8 mouse cellular contexts compared by ENCODE assay signal in genomic region chr2:12418121-12418520, GRCm38 (mm10). TPM values are rescaled to one million over a fixed set of nuclear protein-coding genes. Genes with fewer than 3 reads are reported as not detected.
DNase-seq lines count a peak whose midpoint lies in the region; ATAC-seq lines count a peak whose summit lies in the region.

No protein-coding gene starts in this region.

- H3K79me2 ChIP-seq in macrophage (ENCODE audit: inconsistent target) = peaks cover 60% of the 10 kb centered on the region

- no peak for ATAC-seq in hindbrain, embryonic 16.5 days
- 0 out of 2 replicates have a peak, but pooled peaks have one; percentile 49 for ATAC-seq in stomach, embryonic 15.5 days (ENCODE audit: insufficient read depth, low FRiP score, low read depth)
- ATAC-seq in monocyte, adult 5-6 weeks (replicated peaks; ENCODE audit: insufficient number of reproducible peaks, low FRiP score, low TSS enrichment, poor library complexity, severe bottlenecking) = no peak

- H3K36me3 ChIP-seq in hindbrain, embryonic 16.5 days (ENCODE audit: control insufficient read depth, insufficient read depth, low read length) = no peaks in the 10 kb centered on the region
- H3K36me3 ChIP-seq in macrophage (ENCODE audit: inconsistent target) = no peaks in the 10 kb centered on the region
- no peaks in the 10 kb centered on the region for H3K36me3 ChIP-seq in stomach, embryonic 15.5 days

- 54% methylated on average over 8 of the region's 8 CpGs for WGBS in hindbrain, embryonic 16.5 days
- 61% methylated on average over 6 of the region's 8 CpGs for WGBS in macrophage (ENCODE audit: missing documents)
- 29% methylated on average over 8 of the region's 8 CpGs for WGBS in stomach, embryonic 15.5 days

- H3K4me1 ChIP-seq in hindbrain, embryonic 16.5 days (ENCODE audit: control insufficient read depth, insufficient read depth, low read depth, low read length) = peaks cover 9% of the 10 kb centered on the region
- H3K4me1 ChIP-seq in stomach, embryonic 15.5 days = 0 out of 2 replicates have a peak, but pooled peaks cover 7% of the 10 kb centered on the region

- no peaks in the 10 kb centered on the region for H3K27me3 ChIP-seq in hindbrain, embryonic 16.5 days (replicated peaks; ENCODE audit: control insufficient read depth, insufficient read depth, low read length)
- H3K27me3 ChIP-seq in stomach, embryonic 15.5 days (replicated peaks) = no peaks in the 10 kb centered on the region

- H3K27ac ChIP-seq in hindbrain, embryonic 16.5 days (ENCODE audit: low read depth, low read length) = no peak overlapping the region
- peak overlapping the region; percentile 62 for H3K27ac ChIP-seq in macrophage
- H3K27ac ChIP-seq in stomach, embryonic 15.5 days = no peak overlapping the region

- H3K4me3 ChIP-seq in hindbrain, embryonic 16.5 days (ENCODE audit: low read length) = peak overlapping the region; percentile 85
- H3K4me3 ChIP-seq in macrophage (ENCODE audit: inconsistent target) = peak overlapping the region; percentile 95
- H3K4me3 ChIP-seq in stomach, embryonic 15.5 days (replicated peaks) = peak overlapping the region; percentile 93

- H3K9me3 ChIP-seq in hindbrain, embryonic 16.5 days (ENCODE audit: control insufficient read depth, low read length) = no peaks in the 10 kb centered on the region
- H3K9me3 ChIP-seq in stomach, embryonic 15.5 days = no peaks in the 10 kb centered on the region

- H3K4me2 ChIP-seq in hindbrain, embryonic 16.5 days (ENCODE audit: low read length) = peak overlapping the region; percentile 72
- H3K4me2 ChIP-seq in stomach, embryonic 15.5 days = peak overlapping the region; percentile 80

- DNase-seq in lung, adult 18-20 months = peak; percentile 11 to 18
- no peak for DNase-seq in lung, postnatal 14 days
- peak; percentile 50 for DNase-seq in c-Kit-positive CD71-positive TER-119-negative erythroid progenitor cells, embryonic 14.5 days (ENCODE audit: low read depth)
- DNase-seq in layer of hippocampus, postnatal 36 days = no peak

- peak overlapping the region; percentile 80 for H3K9ac ChIP-seq in hindbrain, embryonic 16.5 days (ENCODE audit: low read depth, low read length)
- H3K9ac ChIP-seq in stomach, embryonic 15.5 days = peak overlapping the region; percentile 71; the same call in 1 of the 2 replicates

RNA-seq across cellular contexts. Expression of gene Mindy3, which starts 1.1 kb away (rescaled TPM):
- 46.0 and 46.1 TPM in 2 replicates for polyA plus RNA-seq in hindbrain, embryonic 16.5 days (2015; fragmentation: Nextera tagmentation; extraction: Ambion mirVana)
- 100 to 1,000 TPM in 24 of 26 experiments, 10 to 100 TPM in 2; 93.4 to 180 (median 128) TPM for total RNA-seq in macrophage (2018; cell fraction: chromatin; rRNA removed)
- total RNA-seq in macrophage (2018; cell fraction: cytosol; rRNA removed) = 10 to 100 TPM; 32.4 to 42.9 (median 36.7) TPM
- 100 to 1,000 TPM in 6 of 26 experiments, 10 to 100 TPM in 20; 47.7 to 114 (median 87.8) TPM for total RNA-seq in macrophage (2018; cell fraction: nucleus; rRNA removed)
- polyA plus RNA-seq in macrophage (2018) = 33.4 to 41.3 TPM (median 37.1 TPM) in 3 replicates
- 23.5 and 25.3 TPM in 2 replicates for polyA plus RNA-seq in stomach, embryonic 15.5 days (2015; fragmentation: Nextera tagmentation; extraction: Ambion mirVana)
- total RNA-seq in layer of hippocampus, postnatal 36 days (2021) = 100 to 1,000 TPM in 1 of 2 experiments, 10 to 100 TPM in 1; 96.0 to 101 TPM
- total RNA-seq in monocyte, adult 5-6 weeks (2017) = 30.5 to 73.2 TPM (median 47.8 TPM) in 3 replicates

Comparison
In these comparisons a context has a peak if more than half of its experiments do, and no peak if none do; other contexts are left out.
1. DNase-seq: peak in lung, adult 18-20 months (2 of 2) and c-Kit-positive CD71-positive TER-119-negative erythroid progenitor cells, embryonic 14.5 days (single experiment); none in lung, postnatal 14 days (single experiment) and layer of hippocampus, postnatal 36 days (0 of 2).
2. Peak in every context shown above with its lines, with median percentiles within 50 percentile points of each other: H3K4me3 ChIP-seq.